Mouse (Mus musculus) CH12.LX (cell line): ENCODE measurements at regions not wholly inside any gene's neighbourhood (a gene's known extent, or its start where the extent isn't known, plus 50 kb on each side); places are given as distances from the start of the nearest gene placed in this dataset.

Experiments used
- DNase-seq: peaks from one replicate; pipeline ENCODE4 v3.0.0-alpha.2; 2013; ENCODE audit errors: extremely low read depth
- H3K27ac ChIP-seq: 2 replicates; pipeline ENCODE4 v1.5.1; 2012; ENCODE audit warnings: low read depth, mild to moderate bottlenecking, control low read depth, moderate library complexity; ENCODE audit not compliant: insufficient read depth
- H3K27me3 ChIP-seq: replicated peaks from 2 replicates; pipeline ENCODE3; 2012; ENCODE audit warnings: inconsistent platforms
- H3K36me3 ChIP-seq, 2 experiments: replicated peaks in 1 of 2; 2 replicates each; pipeline versions ENCODE3 to v1.6.1; 2012; ENCODE audit warnings: inconsistent platforms in 1 of 2, low read length in 1 of 2, mild to moderate bottlenecking in 1 of 2, mixed read lengths in 1 of 2, moderate library complexity in 1 of 2; ENCODE audit not compliant: control insufficient read depth in 1 of 2, insufficient read depth in 1 of 2
- H3K4me1 ChIP-seq, 2 experiments: 2 replicates each; pipeline ENCODE4 v1.6.1; 2012; ENCODE audit warnings: inconsistent platforms in 1 of 2, moderate library complexity in 1 of 2; ENCODE audit not compliant: insufficient read depth in 2 of 2, control insufficient read depth in 1 of 2
- H3K4me2 ChIP-seq: 2 replicates; pipeline ENCODE4 v1.6.1; 2012; ENCODE audit warnings: low read depth, mild to moderate bottlenecking, control low read depth; ENCODE audit not compliant: poor library complexity, insufficient read depth, severe bottlenecking
- H3K4me3 ChIP-seq, 3 experiments: fragments of 150-350 bp in 1 of 3; sonication (generic) in 1 of 3; replicated peaks in 1 of 3; 2 replicates each; pipeline versions ENCODE3 to v1.5.1; 2011 to 2012; ENCODE audit warnings: low read depth in 2 of 3, low read length in 2 of 3, mild to moderate bottlenecking in 2 of 3, moderate library complexity in 2 of 3, control low read depth in 1 of 3, improper control_type of control experiment in 1 of 3, inconsistent platforms in 1 of 3, mixed read lengths in 1 of 3; ENCODE audit not compliant: poor library complexity in 1 of 3
- H3K79me2 ChIP-seq: replicated peaks from 2 replicates; pipeline ENCODE4 v1.6.1; 2012; ENCODE audit warnings: mild to moderate bottlenecking, moderate library complexity; ENCODE audit not compliant: control insufficient read depth, poor library complexity, insufficient read depth, severe bottlenecking; ENCODE audit errors: extremely low read depth
- H3K9ac ChIP-seq: 2 replicates; pipeline ENCODE4 v1.6.1; 2012; ENCODE audit warnings: low read depth, mild to moderate bottlenecking, control low read depth, moderate library complexity; ENCODE audit not compliant: insufficient read depth
- H3K9me3 ChIP-seq: replicated peaks from 2 replicates; pipeline ENCODE3; 2012; ENCODE audit warnings: low read length, inconsistent platforms, mixed read lengths
- CTCF ChIP-seq, 2 experiments: IDR thresholded peaks in 1 of 2; conservative IDR thresholded peaks in 1 of 2; 2 replicates each; pipeline ENCODE4 v1.5.1; 2011 to 2012; ENCODE audit warnings: low read depth in 2 of 2, low read length in 2 of 2, improper control_type of control experiment in 1 of 2, inconsistent platforms in 1 of 2, mild to moderate bottlenecking in 1 of 2, moderate library complexity in 1 of 2
- ELF1 ChIP-seq: IDR thresholded peaks from 2 replicates; pipeline ENCODE4 v1.6.1; 2014; ENCODE audit warnings: low read depth, mild to moderate bottlenecking, inconsistent platforms, low read length, improper control_type of control experiment
- EP300 ChIP-seq: IDR thresholded peaks from 2 replicates; pipeline ENCODE4 v1.6.1; 2011; ENCODE audit warnings: low read length, improper control_type of control experiment
- ETS1 ChIP-seq: conservative IDR thresholded peaks from 2 replicates; pipeline ENCODE4 v1.6.1; 2012; ENCODE audit warnings: low read depth, mild to moderate bottlenecking, inconsistent platforms, low read length, improper control_type of control experiment, moderate library complexity
- HCFC1 ChIP-seq: IDR thresholded peaks from 2 replicates; pipeline ENCODE4 v1.6.1; 2012; ENCODE audit warnings: low read depth, mild to moderate bottlenecking, inconsistent platforms, low read length, improper control_type of control experiment
- JUND ChIP-seq: conservative IDR thresholded peaks from 2 replicates; pipeline ENCODE4 v1.6.1; 2011; ENCODE audit warnings: low read depth, low read length, improper control_type of control experiment
- KAT2A ChIP-seq: IDR thresholded peaks from 2 replicates; pipeline ENCODE4 v1.6.1; 2012; ENCODE audit warnings: low read length, improper control_type of control experiment, inconsistent platforms; ENCODE audit not compliant: insufficient replicate concordance
- MAFK ChIP-seq: IDR thresholded peaks from 2 replicates; pipeline ENCODE4 v1.6.1; 2011; ENCODE audit warnings: low read length, improper control_type of control experiment; ENCODE audit not compliant: insufficient replicate concordance
- MAX ChIP-seq: IDR thresholded peaks from 2 replicates; pipeline ENCODE4 v1.6.1; 2011; ENCODE audit warnings: low read length, improper control_type of control experiment
- MAZ ChIP-seq: IDR thresholded peaks from 2 replicates; pipeline ENCODE4 v1.6.1; 2012; ENCODE audit warnings: low read depth, mild to moderate bottlenecking, inconsistent platforms, low read length, improper control_type of control experiment, moderate library complexity
- MYC ChIP-seq: IDR thresholded peaks from 2 replicates; pipeline ENCODE4 v1.6.1; 2011; ENCODE audit warnings: low read depth, mild to moderate bottlenecking, improper control_type of control experiment, low read length
- NRF1 ChIP-seq: IDR thresholded peaks from 2 replicates; pipeline ENCODE4 v1.6.1; 2014; ENCODE audit warnings: low read depth, mild to moderate bottlenecking, inconsistent platforms, low read length, improper control_type of control experiment, moderate library complexity
- PAX5 ChIP-seq: IDR thresholded peaks from 2 replicates; pipeline ENCODE4 v1.6.1; 2012; ENCODE audit warnings: low read length, inconsistent platforms, mixed read lengths
- POLR2A ChIP-seq: IDR thresholded peaks from 2 replicates; pipeline ENCODE4 v1.6.1; 2011; ENCODE audit warnings: low read depth, mild to moderate bottlenecking, improper control_type of control experiment, low read length
- POLR2AphosphoS2 ChIP-seq: IDR thresholded peaks from 2 replicates; pipeline ENCODE4 v1.6.1; 2011; ENCODE audit warnings: low read depth, low read length, improper control_type of control experiment
- RAD21 ChIP-seq: IDR thresholded peaks from 2 replicates; pipeline ENCODE4 v1.6.1; 2011; ENCODE audit warnings: low read depth, mild to moderate bottlenecking, low read length, improper control_type of control experiment, moderate library complexity
- SMC3 ChIP-seq: IDR thresholded peaks from 2 replicates; pipeline ENCODE4 v1.6.1; 2011; ENCODE audit warnings: low read depth, low read length, improper control_type of control experiment
- TCF12 ChIP-seq: IDR thresholded peaks from 2 replicates; pipeline ENCODE4 v1.6.1; 2014; ENCODE audit warnings: low read depth, mild to moderate bottlenecking, inconsistent platforms, low read length, improper control_type of control experiment
- USF1 ChIP-seq: IDR thresholded peaks from 2 replicates; pipeline ENCODE4 v1.6.1; 2014; ENCODE audit warnings: low read depth, mild to moderate bottlenecking, inconsistent platforms, low read length, improper control_type of control experiment
- USF2 ChIP-seq: conservative IDR thresholded peaks from 2 replicates; pipeline ENCODE4 v1.6.1; 2011; ENCODE audit warnings: low read depth, low read length, improper control_type of control experiment
- ZC3H11A ChIP-seq: IDR thresholded peaks from 2 replicates; pipeline ENCODE4 v1.6.1; 2012; ENCODE audit warnings: low read depth, mild to moderate bottlenecking, inconsistent platforms, low read length, improper control_type of control experiment
- ZKSCAN1 ChIP-seq: IDR thresholded peaks from 2 replicates; pipeline ENCODE4 v1.6.1; 2012; ENCODE audit warnings: low read depth, inconsistent platforms, low read length, improper control_type of control experiment, borderline replicate concordance
- ZMIZ1 ChIP-seq: IDR thresholded peaks from 2 replicates; pipeline ENCODE4 v1.6.1; 2012; ENCODE audit warnings: low read depth, mild to moderate bottlenecking, inconsistent platforms, low read length, improper control_type of control experiment
- dilution Hi-C: fragments of 300-500 bp; cut with MboI; formaldehyde crosslinking; loops from 2 replicates; pipeline ENCODE4 v1.14.3; 2020; ENCODE audit warnings: low sequenced_read_pairs; ENCODE audit not compliant: extremely low pct_unique_long_range_greater_than_20kb, extremely low pct_ligation_motif_present
- in situ Hi-C: fragments of 300-500 bp; cut with MboI; formaldehyde crosslinking; loops from 3 replicates; pipeline ENCODE4 v1.14.3; 2019; ENCODE audit warnings: low sequenced_read_pairs, low pct_ligation_motif_present, low pct_unique_long_range_greater_than_20kb, mixed read lengths

GRCm38 (mm10) chr6:31085760-31086108 lies 126.9 kb upstream of the Klf14 start:
- Histone ChIP-seq H3K9ac (no peak overlapping the region), H3K9me3 (no peaks in the 10 kb centered on the region), H3K79me2 (peaks cover 14% of the 10 kb centered on the region; the same call in 1 of the 2 replicates), H3K4me1 (peaks cover 3 to 98% of the 10 kb centered on the region in 2 experiments; a peak in 3 of 4 replicates), H3K36me3 (peaks cover 66 to 96% of the 10 kb centered on the region in 2 experiments), H3K27ac (no peak overlapping the region), H3K4me2 (no peak overlapping the region), H3K4me3 (no peak overlapping the region), H3K27me3 (no peaks in the 10 kb centered on the region)
- DNase-seq, result no peak
- dilution Hi-C loops (no loop called here), in situ Hi-C loops (no loop called here)
- no peak for TF ChIP-seq MAFK
- no peak for TF ChIP-seq RAD21
- TF ChIP-seq PAX5, result no peak
- no peak for TF ChIP-seq JUND
- TF ChIP-seq NRF1, result no peak
- TF ChIP-seq HCFC1, result no peak
- no peak for TF ChIP-seq SMC3
- TF ChIP-seq MAX, result no peak
- no peak for TF ChIP-seq POLR2A
- TF ChIP-seq USF1, result no peak
- no peak for TF ChIP-seq ETS1
- no peak for TF ChIP-seq MYC

- DNase-seq, result no peak
- in situ Hi-C loops, result no loop called here
- Histone ChIP-seq H3K9ac (no peak overlapping the region), H3K4me1 (peaks cover 3 to 95% of the 10 kb centered on the region in 2 experiments; a peak in 3 of 4 replicates), H3K36me3 (peaks cover 66 to 96% of the 10 kb centered on the region in 2 experiments), H3K79me2 (peaks cover 14% of the 10 kb centered on the region; the same call in 1 of the 2 replicates), H3K9me3 (no peaks in the 10 kb centered on the region), H3K27ac (no peak overlapping the region), H3K27me3 (no peaks in the 10 kb centered on the region), H3K4me2 (no peak overlapping the region), H3K4me3 (no peak overlapping the region)
- TF ChIP-seq MAZ (no peak), NRF1 (no peak), USF2 (no peak), MAX (no peak), POLR2AphosphoS2 (no peak), KAT2A (no peak), ZMIZ1 (no peak), ELF1 (no peak), ETS1 (no peak), MAFK (no peak), MYC (no peak), EP300 (no peak), TCF12 (no peak), CTCF (conservative IDR thresholded peaks at IDR 0.05 in 1 of 2, IDR thresholded peaks at IDR 0.05 in 1 of 2; ENCODE audit: low read depth in 2 of 2, low read length in 2 of 2) (no peak), ZKSCAN1 (no peak), ZC3H11A (no peak)
- dilution Hi-C loops, result no loop called here
Observed at GRCm38 (mm10) chr6:31086283-31086682, 127.4 kb upstream of the Klf14 start.
